Mouse (Mus musculus) stomach, embryonic 15.5 days (tissue): ENCODE data around the gene Eif4a1. TPM values are rescaled to one million over a fixed set of nuclear protein-coding genes. Genes with fewer than 3 reads are reported as not detected.

ENCODE experiments used
- ATAC-seq: fragments of 200-750 bp; cut with Nextera tagmentation; 2 replicates; pipeline ENCODE4 v1.8.0; 2017; ENCODE audit warnings: low read depth, moderate number of reproducible peaks, moderate TSS enrichment; ENCODE audit not compliant: insufficient read depth, low FRiP score
- H3K27ac ChIP-seq: fragments of 300-500 bp; sonication (generic); 2 replicates; pipeline ENCODE4 v1.5.1; 2015; ENCODE audit warnings: mild to moderate bottlenecking, inconsistent platforms
- H3K27me3 ChIP-seq: fragments of 300-500 bp; sonication (generic); replicated peaks from 2 replicates; pipeline ENCODE4 v1.6.1; 2015; ENCODE audit warnings: inconsistent platforms
- H3K36me3 ChIP-seq: fragments of 300-500 bp; sonication (generic); 2 replicates; pipeline ENCODE4 v1.6.1; 2015; ENCODE audit warnings: inconsistent platforms
- H3K4me1 ChIP-seq: fragments of 300-500 bp; sonication (generic); 2 replicates; pipeline ENCODE4 v1.6.1; 2015; ENCODE audit warnings: inconsistent platforms
- H3K4me2 ChIP-seq: fragments of 300-500 bp; sonication (generic); 2 replicates; pipeline ENCODE4 v1.6.1; 2015; ENCODE audit warnings: mild to moderate bottlenecking, inconsistent platforms
- H3K4me3 ChIP-seq: fragments of 300-500 bp; sonication (generic); replicated peaks from 2 replicates; pipeline ENCODE4 v1.5.1; 2015; ENCODE audit warnings: inconsistent platforms
- H3K9ac ChIP-seq: fragments of 300-500 bp; sonication (generic); 2 replicates; pipeline ENCODE4 v1.6.1; 2015; ENCODE audit warnings: inconsistent platforms
- H3K9me3 ChIP-seq: fragments of 300-500 bp; sonication (generic); 2 replicates; pipeline ENCODE4 v1.6.1; 2016; ENCODE audit warnings: inconsistent platforms
- WGBS: fragments of 180-500 bp; shearing (Covaris S2); methylation state at CpG from one replicate; pipeline ENCODE4 v1.1.7; 2015; 5-methylcytosine and 5-hydroxymethylcytosine counted together
- polyA plus RNA-seq: library from polyadenylated mRNA; unstranded; fragments of >200 nt; fragmentation: Nextera tagmentation; extraction: Ambion mirVana; gene quantifications from 2 replicates; pipeline ENCODE4 v1.2.1, GENCODE M21; 2015

Eif4a1 gene
- 442 and 514 TPM in 2 replicates for polyA plus RNA-seq

GRCm38 (mm10) chr11:69672211-69672706, at the start of gene Eif4a1:
TSS of gene Eif4a1 (minus strand) at chr11:69672423.
- Histone ChIP-seq H3K9me3 (no peaks in the 10 kb centered on the region), H3K4me2 (peak within 1 kb of the TSS; percentile 84), H3K27ac (peak within 1 kb of the TSS; percentile 98), H3K27me3 (no peaks in the 10 kb centered on the region), H3K9ac (peak within 1 kb of the TSS; percentile 98), H3K4me1 (peaks cover 10% of the 10 kb centered on the region), H3K36me3 (peaks cover 54% of the 10 kb centered on the region), H3K4me3 (peak within 1 kb of the TSS; percentile 99)
- ATAC-seq: peak; percentile 98
- WGBS: under 1% methylated on average over 36 of the region's 36 CpGs

- H3K36me3 ChIP-seq: no peaks in the 10 kb centered on the region
- H3K27ac ChIP-seq: no peak overlapping the region
- H3K9me3 ChIP-seq: no peaks in the 10 kb centered on the region
- H3K4me3 ChIP-seq: no peak overlapping the region
- H3K4me2 ChIP-seq: no peak overlapping the region
- WGBS: 57% methylated on average over 6 of the region's 6 CpGs
- no peak overlapping the region for H3K9ac ChIP-seq
- H3K4me1 ChIP-seq: peaks cover 3% of the 10 kb centered on the region; the same call in 1 of the 2 replicates
- H3K27me3 ChIP-seq: no peaks in the 10 kb centered on the region
- no peak for ATAC-seq
Measured at GRCm38 (mm10) chr11:69720852-69721251, 48.6 kb upstream of the Eif4a1 start.

GRCm38 (mm10) chr11:69719423-69719822, 47.2 kb upstream of the Eif4a1 start:
- ATAC-seq: no peak
- no peak overlapping the region for H3K9ac ChIP-seq
- 67% methylated on average over 6 of the region's 6 CpGs for WGBS
- H3K9me3 ChIP-seq: no peaks in the 10 kb centered on the region
- H3K4me1 ChIP-seq: peaks cover 3% of the 10 kb centered on the region; the same call in 1 of the 2 replicates
- H3K4me2 ChIP-seq: no peak overlapping the region
- H3K36me3 ChIP-seq: no peaks in the 10 kb centered on the region
- no peaks in the 10 kb centered on the region for H3K27me3 ChIP-seq
- H3K27ac ChIP-seq: no peak overlapping the region
- no peak overlapping the region for H3K4me3 ChIP-seq

DNA sequence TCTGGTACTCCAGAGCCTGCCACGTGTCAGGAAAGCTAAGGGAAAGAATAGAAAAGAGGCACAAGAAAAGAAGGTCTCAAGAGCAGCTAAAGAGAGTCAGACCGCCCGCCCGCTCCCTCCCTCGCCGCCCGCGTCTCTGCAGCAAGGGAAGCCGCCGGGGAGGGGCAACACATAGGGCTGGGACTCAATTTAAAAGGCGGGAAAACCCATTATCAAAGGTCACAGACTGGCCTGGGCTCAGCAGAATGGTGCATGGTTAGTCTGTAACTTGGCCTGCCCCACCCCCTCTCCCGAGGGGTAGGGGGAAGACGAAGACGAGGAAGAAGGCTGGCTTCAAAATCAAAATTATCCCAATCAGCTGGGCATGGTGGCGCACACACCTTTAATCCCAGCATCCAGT, 46.4 kb upstream of the Eif4a1 start:
- ATAC-seq: peak; percentile 68; the same call in 1 of the 2 replicates
- 18% methylated on average over 15 of the region's 15 CpGs for WGBS
- H3K27ac ChIP-seq: no peak overlapping the region

DNA sequence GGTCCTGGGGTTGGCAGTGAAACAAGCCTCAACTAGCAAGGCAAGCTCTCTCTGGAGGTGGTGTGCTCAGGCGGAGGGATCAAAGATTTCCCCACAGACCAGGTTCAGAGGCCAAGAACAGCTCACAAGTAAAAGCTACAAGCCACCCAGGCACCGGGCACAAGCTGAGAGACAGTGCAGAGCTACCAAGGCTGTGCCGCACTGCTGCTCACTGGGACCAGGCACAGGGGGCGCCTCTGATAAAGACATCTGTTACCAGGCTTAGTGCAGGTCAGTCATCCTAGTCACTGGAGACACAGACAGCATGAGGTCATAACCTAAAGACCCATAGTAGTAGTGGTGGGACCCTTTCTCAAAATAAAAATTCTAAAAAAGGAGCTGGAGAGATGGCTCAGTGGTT, 44.7 kb upstream of the Eif4a1 start:
- Histone ChIP-seq H3K36me3 (no peaks in the 10 kb centered on the region), H3K4me3 (no peak overlapping the region), H3K27me3 (no peaks in the 10 kb centered on the region), H3K4me1 (peaks cover 3% of the 10 kb centered on the region; the same call in 1 of the 2 replicates), H3K27ac (no peak overlapping the region), H3K9me3 (no peaks in the 10 kb centered on the region), H3K4me2 (no peak overlapping the region), H3K9ac (no peak overlapping the region)
- WGBS: 75% methylated on average over 4 of the region's 4 CpGs
- no peak for ATAC-seq

More for the DNA sequence above, 46.4 kb upstream of the Eif4a1 start:
- Histone ChIP-seq H3K9me3 (no peaks in the 10 kb centered on the region), H3K4me1 (peaks cover 3% of the 10 kb centered on the region; the same call in 1 of the 2 replicates), H3K9ac (no peak overlapping the region), H3K4me2 (peak overlapping the region; percentile 30; the same call in 1 of the 2 replicates), H3K36me3 (no peaks in the 10 kb centered on the region), H3K27me3 (no peaks in the 10 kb centered on the region), H3K4me3 (no peak overlapping the region)

- Histone ChIP-seq H3K4me3 (no peak overlapping the region), H3K4me2 (no peak overlapping the region), H3K4me1 (peaks cover 3% of the 10 kb centered on the region; the same call in 1 of the 2 replicates), H3K36me3 (no peaks in the 10 kb centered on the region), H3K27me3 (no peaks in the 10 kb centered on the region), H3K9ac (no peak overlapping the region), H3K9me3 (no peaks in the 10 kb centered on the region), H3K27ac (0 out of 2 replicates have a peak overlapping the region, but pooled peaks have one; percentile 16)
- ATAC-seq: peak; percentile 59; the same call in 1 of the 2 replicates
- WGBS: 12% methylated on average over 5 of the region's 5 CpGs
Measured at GRCm38 (mm10) chr11:69715929-69716328, 43.7 kb upstream of the Eif4a1 start.

- H3K4me2 ChIP-seq: no peak overlapping the region
- no peak overlapping the region for H3K9ac ChIP-seq
- H3K36me3 ChIP-seq: no peaks in the 10 kb centered on the region
- H3K4me3 ChIP-seq: no peak overlapping the region
- no peaks in the 10 kb centered on the region for H3K27me3 ChIP-seq
- WGBS: 55% methylated on average over 9 of the region's 9 CpGs
- peaks cover 3% of the 10 kb centered on the region; the same call in 1 of the 2 replicates for H3K4me1 ChIP-seq
- no peak for ATAC-seq
- 0 out of 2 replicates have a peak overlapping the region, but pooled peaks have one; percentile 16 for H3K27ac ChIP-seq
- H3K9me3 ChIP-seq: no peaks in the 10 kb centered on the region
Measured at GRCm38 (mm10) chr11:69715482-69715881, 43.3 kb upstream of the Eif4a1 start.

DNA sequence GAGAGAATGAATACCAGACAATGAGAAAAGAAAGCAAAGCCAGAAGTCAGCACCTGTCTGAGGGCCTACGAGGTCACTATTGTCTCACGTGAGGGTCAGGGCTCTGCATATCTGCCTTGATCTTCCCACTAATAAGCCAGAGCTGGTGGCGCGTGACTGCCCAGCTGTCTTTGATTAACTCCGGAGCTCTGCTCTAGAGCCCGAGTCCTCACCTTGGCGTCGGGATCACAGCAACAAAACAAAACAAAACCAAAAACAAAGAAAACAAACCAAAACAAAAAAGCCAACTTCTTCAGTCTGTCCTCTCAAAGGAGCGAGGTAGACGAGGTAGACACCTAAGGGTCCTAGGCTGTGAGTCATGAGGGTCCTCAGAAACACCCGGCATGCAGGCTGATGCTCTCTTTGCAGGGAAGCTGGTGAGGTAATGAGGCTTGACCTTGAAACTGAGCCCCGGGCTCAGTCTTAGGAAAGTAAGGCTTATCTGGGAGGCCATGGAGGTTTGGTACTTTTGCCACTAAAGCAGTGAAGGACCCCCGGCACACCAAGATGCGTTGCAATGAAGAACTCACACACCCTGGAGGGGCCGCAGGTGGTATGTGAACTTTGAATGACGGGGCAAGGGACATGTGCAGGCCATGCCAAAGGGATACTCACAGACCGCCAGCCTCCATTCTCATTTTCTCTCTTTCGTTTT, 42.6 kb upstream of the Eif4a1 start:
- Histone ChIP-seq H3K9ac (no peak overlapping the region), H3K4me1 (peaks cover 3% of the 10 kb centered on the region; the same call in 1 of the 2 replicates), H3K36me3 (no peaks in the 10 kb centered on the region), H3K4me3 (no peak overlapping the region), H3K27ac (no peak overlapping the region), H3K4me2 (no peak overlapping the region), H3K27me3 (no peaks in the 10 kb centered on the region), H3K9me3 (no peaks in the 10 kb centered on the region)
- 77% methylated on average over 18 of the region's 18 CpGs for WGBS
- no peak for ATAC-seq

DNA sequence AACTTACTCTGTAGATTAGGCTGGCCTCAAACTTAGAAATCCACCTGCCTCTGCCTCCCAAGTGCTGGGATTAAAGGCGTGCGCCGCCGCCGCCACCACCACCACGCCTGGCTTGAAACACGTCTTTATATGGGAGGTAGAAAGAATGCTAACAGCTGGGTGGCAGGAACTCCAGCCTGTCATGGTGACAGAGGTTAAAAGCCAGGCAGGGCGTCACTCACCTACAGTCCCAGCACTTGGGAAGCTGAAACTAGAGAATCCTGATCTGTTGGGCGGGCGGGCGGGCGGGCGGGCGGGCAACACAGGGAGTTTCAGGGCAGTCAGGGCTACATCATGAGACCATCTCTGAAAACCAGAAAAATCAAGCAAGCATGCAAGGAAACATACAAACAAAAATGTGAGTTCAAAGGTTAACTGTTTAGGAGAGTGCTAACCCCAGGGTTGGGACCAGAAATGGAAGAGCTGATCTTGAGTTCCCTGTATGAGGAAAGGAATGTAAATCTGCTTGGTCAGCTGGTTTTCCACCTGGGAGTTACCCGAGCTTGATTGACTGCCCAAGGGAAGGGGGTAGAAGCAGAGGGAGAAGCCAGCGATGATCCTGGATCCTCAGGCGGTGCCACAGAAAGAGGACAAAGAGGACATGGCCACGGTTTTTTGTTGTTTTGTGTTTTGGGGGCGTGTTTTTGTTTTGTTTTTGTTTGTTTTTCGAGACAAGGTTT, 40.9 kb upstream of the Eif4a1 start:
- no peaks in the 10 kb centered on the region for H3K9me3 ChIP-seq
- H3K9ac ChIP-seq: no peak overlapping the region
- no peaks in the 10 kb centered on the region for H3K27me3 ChIP-seq
- WGBS: 81% methylated on average over 20 of the region's 20 CpGs
- no peak overlapping the region for H3K4me2 ChIP-seq
- no peaks in the 10 kb centered on the region for H3K36me3 ChIP-seq
- no peak for ATAC-seq
- H3K4me1 ChIP-seq: no peaks in the 10 kb centered on the region; the same call in 1 of the 2 replicates
- H3K4me3 ChIP-seq: no peak overlapping the region
- no peak overlapping the region for H3K27ac ChIP-seq

DNA sequence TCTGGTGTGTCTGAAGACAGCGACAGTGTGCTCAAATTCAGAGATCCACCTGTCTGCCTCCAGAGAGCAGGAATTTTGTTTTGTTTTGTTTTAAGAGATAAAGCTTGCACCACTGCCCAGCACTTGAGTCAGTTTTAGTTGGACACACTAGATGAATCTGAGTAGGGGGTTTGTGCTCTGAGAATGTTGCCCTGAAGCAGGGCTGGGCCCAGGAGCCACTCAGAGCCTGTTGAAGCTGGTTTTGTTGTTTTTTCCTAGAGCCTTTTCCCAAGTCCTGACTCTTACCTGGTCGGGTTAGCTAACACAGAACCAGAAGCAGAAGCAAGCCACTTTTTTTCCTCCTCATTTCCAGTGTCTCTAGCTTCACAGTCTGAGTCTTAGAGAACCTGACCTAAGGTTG, 38.9 kb upstream of the Eif4a1 start:
- Histone ChIP-seq H3K27me3 (no peaks in the 10 kb centered on the region), H3K27ac (no peak overlapping the region), H3K36me3 (no peaks in the 10 kb centered on the region), H3K4me3 (no peak overlapping the region), H3K4me1 (no peaks in the 10 kb centered on the region; the same call in 1 of the 2 replicates), H3K9ac (no peak overlapping the region), H3K9me3 (no peaks in the 10 kb centered on the region), H3K4me2 (no peak overlapping the region)
- 77% methylated on average over 2 of the region's 2 CpGs for WGBS
- ATAC-seq: no peak

GRCm38 (mm10) chr11:69710470-69710869, 38.2 kb upstream of the Eif4a1 start:
- Histone ChIP-seq H3K4me1 (no peaks in the 10 kb centered on the region; the same call in 1 of the 2 replicates), H3K9me3 (no peaks in the 10 kb centered on the region), H3K9ac (no peak overlapping the region), H3K27me3 (no peaks in the 10 kb centered on the region), H3K4me3 (no peak overlapping the region), H3K36me3 (no peaks in the 10 kb centered on the region), H3K27ac (no peak overlapping the region), H3K4me2 (no peak overlapping the region)
- no peak for ATAC-seq
- 68% methylated on average over 3 of the region's 3 CpGs for WGBS
